Mouse (Mus musculus): Measurements from ENCODE around the gene Hdgfl2. TPM values are rescaled to one million over a fixed set of nuclear protein-coding genes. Genes with fewer than 3 reads are reported as not detected.

The Hdgfl2 gene
- polyA plus RNA-seq, 1 experiment from 2014 or later, result 155 TPM

DNA sequence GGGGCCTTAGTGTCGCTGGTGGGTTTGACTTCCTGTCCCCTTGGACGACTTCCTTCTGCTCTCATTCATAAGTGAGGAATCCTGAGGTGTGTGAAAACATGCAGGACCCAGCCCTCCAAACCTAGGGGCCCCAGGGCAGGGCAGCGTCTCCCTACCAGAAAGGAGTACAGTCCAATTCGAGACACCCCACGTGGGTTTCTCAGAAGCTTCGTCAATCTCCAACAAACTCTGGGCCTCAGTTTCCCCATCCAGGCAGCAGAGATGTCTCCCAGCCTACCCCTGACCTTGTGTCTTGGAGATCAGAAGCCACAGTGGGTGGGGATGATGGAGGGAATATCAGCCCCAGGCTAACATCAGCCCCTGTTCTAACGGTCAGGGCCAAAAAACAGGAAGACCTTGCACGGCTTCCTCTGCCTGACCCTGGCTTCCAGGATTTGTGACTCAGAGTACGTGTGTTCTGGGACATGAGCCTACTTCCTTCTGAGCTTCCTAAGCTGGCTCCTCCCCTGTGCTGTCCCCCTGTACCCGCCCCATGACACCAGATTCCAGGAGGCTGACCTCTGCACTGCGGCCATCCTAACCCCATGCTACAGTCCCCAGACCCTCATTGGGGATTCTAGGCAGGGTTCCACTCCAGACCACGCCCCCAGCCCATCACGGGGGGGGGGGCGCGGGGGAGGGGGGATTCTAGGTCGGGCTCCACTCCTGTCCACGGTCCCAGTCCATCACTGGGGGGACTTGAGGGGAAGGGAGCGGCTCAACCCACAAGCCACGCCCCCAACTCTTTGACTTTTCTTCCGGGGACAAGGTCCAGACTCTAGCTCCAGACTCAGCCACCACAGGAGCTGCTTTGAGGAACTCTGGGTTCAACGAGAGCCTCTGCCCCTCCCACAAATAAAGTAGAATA lies 54.3 kb downstream of the Hdgfl2 start:
- peak; percentile 32; the same call in 1 of the 2 replicates for ATAC-seq (ENCODE audit: insufficient number of reproducible peaks, insufficient read depth, low FRiP score, low TSS enrichment, low read depth)
- peak overlapping the region; percentile 36 for H3K4me3 ChIP-seq
- peaks cover 12% of the 10 kb centered on the region; the same call in 1 of the 2 replicates for H3K36me3 ChIP-seq
- peaks cover 23% of the 10 kb centered on the region for H3K27me3 ChIP-seq
- H3K4me1 ChIP-seq, result peaks cover 26% of the 10 kb centered on the region
- peak overlapping the region; percentile 53; the same call in 1 of the 2 replicates for H3K9ac ChIP-seq
- peak overlapping the region; percentile 45 for H3K27ac ChIP-seq
- 18% methylated on average over 19 of the region's 21 CpGs for WGBS
- peak overlapping the region; percentile 64 for H3K4me2 ChIP-seq
- H3K9me3 ChIP-seq, result no peaks in the 10 kb centered on the region

- 3% methylated on average over 27 of the region's 27 CpGs for WGBS
- ATAC-seq (ENCODE audit: insufficient number of reproducible peaks, insufficient read depth, low FRiP score, low TSS enrichment, low read depth), result no peak
- peaks cover 12% of the 10 kb centered on the region; the same call in 1 of the 2 replicates for H3K36me3 ChIP-seq
- H3K4me1 ChIP-seq, result peaks cover 34% of the 10 kb centered on the region
- peak overlapping the region; percentile 64 for H3K4me2 ChIP-seq
- H3K27me3 ChIP-seq, result peaks cover 31% of the 10 kb centered on the region
- no peak overlapping the region for H3K27ac ChIP-seq
- no peaks in the 10 kb centered on the region for H3K9me3 ChIP-seq
- H3K9ac ChIP-seq, result peak overlapping the region; percentile 53
- H3K4me3 ChIP-seq, result peak overlapping the region; percentile 36
Measured at GRCm38 (mm10) chr17:56134463-56134971, 55.1 kb downstream of the Hdgfl2 start.

GRCm38 (mm10) chr17:56136558-56136957 lies 57.1 kb downstream of the Hdgfl2 start:
- H3K9ac ChIP-seq, result no peak overlapping the region
- no peak for ATAC-seq (ENCODE audit: insufficient number of reproducible peaks, insufficient read depth, low FRiP score, low TSS enrichment, low read depth)
- no peak overlapping the region for H3K27ac ChIP-seq
- H3K4me2 ChIP-seq, result no peak overlapping the region
- WGBS, result 85% methylated on average over 7 of the region's 7 CpGs
- H3K4me1 ChIP-seq, result peaks cover 36% of the 10 kb centered on the region
- H3K36me3 ChIP-seq, result no peaks in the 10 kb centered on the region
- peaks cover 52% of the 10 kb centered on the region for H3K27me3 ChIP-seq
- H3K9me3 ChIP-seq, result no peaks in the 10 kb centered on the region
- no peak overlapping the region for H3K4me3 ChIP-seq

- H3K4me1 ChIP-seq, result peaks cover 44% of the 10 kb centered on the region
- no peaks in the 10 kb centered on the region for H3K36me3 ChIP-seq
- no peak overlapping the region for H3K27ac ChIP-seq
- peaks cover 66% of the 10 kb centered on the region for H3K27me3 ChIP-seq
- H3K9ac ChIP-seq, result peak overlapping the region; percentile 32; the same call in 1 of the 2 replicates
- ATAC-seq (ENCODE audit: insufficient number of reproducible peaks, insufficient read depth, low FRiP score, low TSS enrichment, low read depth), result no peak
- 16% methylated on average over 25 of the region's 25 CpGs for WGBS
- H3K4me2 ChIP-seq, result peak overlapping the region; percentile 96
- H3K9me3 ChIP-seq, result no peaks in the 10 kb centered on the region
- peak overlapping the region; percentile 12; the same call in 1 of the 2 replicates for H3K4me3 ChIP-seq
Measured at GRCm38 (mm10) chr17:56137839-56138613, 58.6 kb downstream of the Hdgfl2 start.

GRCm38 (mm10) chr17:56139355-56139754 lies 59.9 kb downstream of the Hdgfl2 start:
- Histone ChIP-seq H3K9ac (peak overlapping the region; percentile 77), H3K36me3 (no peaks in the 10 kb centered on the region), H3K27ac (no peak overlapping the region), H3K4me3 (peak overlapping the region; percentile 75), H3K4me1 (peaks cover 35% of the 10 kb centered on the region), H3K27me3 (peaks cover 80% of the 10 kb centered on the region), H3K4me2 (peak overlapping the region; percentile 96), H3K9me3 (no peaks in the 10 kb centered on the region)
- ATAC-seq (ENCODE audit: insufficient number of reproducible peaks, insufficient read depth, low FRiP score, low TSS enrichment, low read depth), result no peak
- 8% methylated on average over 20 of the region's 21 CpGs for WGBS

DNA sequence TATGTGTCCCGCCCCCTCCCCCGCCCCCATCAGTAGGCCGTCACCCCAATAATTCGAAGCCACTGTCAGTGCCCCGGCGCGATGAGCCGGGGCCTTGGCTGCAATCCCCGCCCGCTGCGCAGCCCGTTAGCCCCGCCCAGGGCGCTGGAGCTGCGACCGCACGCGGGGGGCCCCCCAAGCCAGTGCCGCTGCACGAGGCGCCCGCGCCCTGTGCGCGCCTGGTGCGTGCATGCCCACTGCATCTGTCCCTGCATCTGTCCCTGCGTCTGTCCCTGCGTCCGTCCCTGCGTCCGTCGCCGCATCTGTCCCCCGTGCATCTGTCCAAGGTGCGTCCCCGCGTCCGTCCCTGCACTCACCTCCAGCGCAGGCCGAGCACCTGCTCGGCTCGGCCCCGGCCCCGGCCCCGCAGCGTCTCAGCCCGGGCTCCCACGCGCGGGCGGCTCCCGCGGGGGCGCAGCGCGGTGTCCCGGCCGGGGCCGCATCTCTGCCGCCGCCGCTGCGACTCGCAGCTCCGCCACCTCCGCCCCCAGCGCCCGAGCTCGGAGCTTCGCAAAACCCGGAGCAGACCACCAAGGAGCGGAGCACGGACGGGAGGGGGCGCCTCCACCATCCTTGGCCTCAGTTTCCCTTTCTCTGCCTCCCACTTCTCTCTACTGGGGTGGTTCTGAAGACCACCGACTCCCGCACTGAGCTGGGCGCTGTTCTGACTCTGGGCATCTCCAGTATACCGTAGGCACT lies 60.6 kb downstream of the Hdgfl2 start, which contains the start of gene Sema6b:
TSS of gene Sema6b (minus strand) at position 486 of the 738 bp plus-strand sequence.
- no peaks in the 10 kb centered on the region for H3K36me3 ChIP-seq
- no peak within 1 kb of the TSS for H3K27ac ChIP-seq
- H3K4me3 ChIP-seq, result peak within 1 kb of the TSS; percentile 75
- peak within 1 kb of the TSS; percentile 77 for H3K9ac ChIP-seq
- peaks cover 29% of the 10 kb centered on the region for H3K4me1 ChIP-seq
- H3K4me2 ChIP-seq, result peak within 1 kb of the TSS; percentile 96
- H3K27me3 ChIP-seq, result peaks cover 83% of the 10 kb centered on the region
- ATAC-seq (ENCODE audit: insufficient number of reproducible peaks, insufficient read depth, low FRiP score, low TSS enrichment, low read depth), result no peak; the same call in 1 of the 2 replicates
- WGBS, result 1% methylated on average over 76 of the region's 79 CpGs
- H3K9me3 ChIP-seq, result no peaks in the 10 kb centered on the region

GRCm38 (mm10) chr17:56141702-56142605 lies 62.5 kb downstream of the Hdgfl2 start:
- peak overlapping the region; percentile 62 for H3K9ac ChIP-seq
- no peak for ATAC-seq (ENCODE audit: insufficient number of reproducible peaks, insufficient read depth, low FRiP score, low TSS enrichment, low read depth)
- H3K4me2 ChIP-seq, result peak overlapping the region; percentile 75
- no peaks in the 10 kb centered on the region for H3K36me3 ChIP-seq
- peaks cover 27% of the 10 kb centered on the region for H3K4me1 ChIP-seq
- H3K4me3 ChIP-seq, result peak overlapping the region; percentile 46
- WGBS, result under 1% methylated on average over 44 of the region's 47 CpGs
- H3K27ac ChIP-seq, result no peak overlapping the region
- peaks cover 99% of the 10 kb centered on the region for H3K27me3 ChIP-seq
- no peaks in the 10 kb centered on the region for H3K9me3 ChIP-seq

GRCm38 (mm10) chr17:56144546-56144945 lies 65.1 kb downstream of the Hdgfl2 start:
- WGBS, result 73% methylated on average over 9 of the region's 9 CpGs
- Histone ChIP-seq H3K4me3 (no peak overlapping the region), H3K27me3 (peaks cover 100% of the 10 kb centered on the region), H3K27ac (no peak overlapping the region), H3K4me1 (peaks cover 21% of the 10 kb centered on the region), H3K9ac (no peak overlapping the region), H3K4me2 (no peak overlapping the region), H3K9me3 (no peaks in the 10 kb centered on the region), H3K36me3 (no peaks in the 10 kb centered on the region)
- no peak for ATAC-seq (ENCODE audit: insufficient number of reproducible peaks, insufficient read depth, low FRiP score, low TSS enrichment, low read depth)

DNA sequence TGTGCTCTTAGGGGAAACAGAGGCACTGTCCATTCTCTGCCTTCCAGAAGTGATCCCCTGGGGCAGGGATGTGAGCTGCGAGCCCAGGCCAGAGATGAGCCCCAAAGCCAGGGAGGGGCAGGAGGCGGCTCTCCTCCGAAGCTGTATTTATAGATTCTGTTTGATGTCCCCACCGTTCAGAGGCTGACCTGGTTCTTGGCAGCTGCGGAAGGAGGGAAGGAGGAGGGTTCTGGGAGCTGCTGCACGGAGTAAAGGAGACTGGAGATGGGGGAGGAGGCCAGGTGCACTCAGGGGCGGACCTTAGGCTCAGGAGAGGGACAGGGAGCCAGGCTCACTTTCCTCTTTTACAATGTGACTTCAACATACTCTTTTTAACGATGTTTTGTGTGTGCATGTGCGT lies 66.7 kb downstream of the Hdgfl2 start:
- Histone ChIP-seq H3K36me3 (no peaks in the 10 kb centered on the region), H3K4me2 (no peak overlapping the region), H3K27ac (no peak overlapping the region), H3K9ac (no peak overlapping the region), H3K4me3 (no peak overlapping the region), H3K27me3 (peaks cover 100% of the 10 kb centered on the region), H3K4me1 (peaks cover 20% of the 10 kb centered on the region), H3K9me3 (no peaks in the 10 kb centered on the region)
- 15% methylated on average over 9 of the region's 9 CpGs for WGBS
- no peak for ATAC-seq (ENCODE audit: insufficient number of reproducible peaks, insufficient read depth, low FRiP score, low TSS enrichment, low read depth)

- H3K4me1 ChIP-seq, result peaks cover 11% of the 10 kb centered on the region
- no peak for ATAC-seq (ENCODE audit: insufficient number of reproducible peaks, insufficient read depth, low FRiP score, low TSS enrichment, low read depth)
- no peak overlapping the region for H3K9ac ChIP-seq
- H3K4me2 ChIP-seq, result no peak overlapping the region
- WGBS, result 64% methylated on average over 12 of the region's 12 CpGs
- H3K4me3 ChIP-seq, result no peak overlapping the region
- H3K36me3 ChIP-seq, result no peaks in the 10 kb centered on the region
- no peak overlapping the region for H3K27ac ChIP-seq
- H3K9me3 ChIP-seq, result no peaks in the 10 kb centered on the region
- peaks cover 96% of the 10 kb centered on the region for H3K27me3 ChIP-seq
Measured at GRCm38 (mm10) chr17:56147420-56147819, 68.0 kb downstream of the Hdgfl2 start.
